Comparison of ENCODE assay signal across 13 mouse cellular contexts in the genomic region with DNA sequence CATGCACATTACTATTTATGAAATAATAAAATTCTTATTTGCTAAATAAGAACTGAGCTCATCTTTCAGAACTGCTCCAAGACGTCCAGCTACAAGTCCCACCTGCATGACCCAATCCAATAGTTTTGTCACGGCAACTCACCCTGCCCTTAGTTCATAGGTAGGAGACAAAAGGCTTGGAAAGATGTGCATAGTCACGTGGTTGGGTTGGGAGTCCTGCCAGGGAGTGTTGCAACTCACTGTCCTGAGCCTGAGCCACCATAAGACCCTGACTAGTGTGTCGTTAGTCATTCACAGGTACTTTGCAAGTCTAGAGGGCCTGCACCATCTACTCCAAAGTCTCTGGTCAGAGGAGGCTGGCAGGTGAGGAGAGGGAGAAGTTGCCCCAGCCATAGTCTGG. TPM values are rescaled to one million over a fixed set of nuclear protein-coding genes. Genes with fewer than 3 reads are reported as not detected.
DNase-seq lines count a peak whose midpoint lies in the region; ATAC-seq and TF ChIP-seq lines count a peak whose summit lies in the region.
"Had no signal": no experiment of that assay in that cellular context is flagged by ENCODE, and none has a peak within 500 bp of the region (broad histone marks: within the 10 kb centered on the region; RNA-seq: fewer than 3 reads in every experiment).

No protein-coding gene starts in this region.

- H3K27ac ChIP-seq in kidney, adult 2 months (ENCODE audit: insufficient read depth, low read depth, low read length): no peak overlapping the region
- H3K27ac ChIP-seq: heart, embryonic 15.5 days had no signal

- no peak for ATAC-seq in erythroid progenitor cell, adult 5-6 weeks (replicated peaks; ENCODE audit: low FRiP score, poor library complexity, severe bottlenecking)
- ATAC-seq: forebrain, postnatal 0 days had no signal

- TF ChIP-seq CTCF in kidney, adult 2 months (conservative IDR thresholded peaks at IDR 0.05; ENCODE audit: insufficient read depth, insufficient read length, low read depth, low read length): no peak

- no peak for TF ChIP-seq POLR2A in kidney, adult 2 months (IDR thresholded peaks at IDR 0.05; ENCODE audit: low read depth, low read length)

- peak; percentile 47 for DNase-seq in adrenal gland, postnatal 10 days
- no peak for DNase-seq in adrenal gland, adult 18-20 months (ENCODE audit: low spot score in 2 of 2)
- peak; percentile 32 for DNase-seq in kidney, adult 2 months
- DNase-seq in kidney, adult 9 months: no peak
- DNase-seq in urinary bladder, postnatal 14 days (ENCODE audit: low spot score): peak; percentile 25
- DNase-seq in urinary bladder, postnatal 25 days (ENCODE audit: low spot score): no peak
- DNase-seq in layer of hippocampus, adult 11-12 months (ENCODE audit: low spot score): no peak
- DNase-seq: cerebellum, adult 18-20 months; forebrain, postnatal 0 days; layer of hippocampus, postnatal 36 days had no signal

- H3K27me3 ChIP-seq in kidney, adult 2 months (replicated peaks; ENCODE audit: control insufficient read depth, insufficient read depth, low read length): no peaks in the 10 kb centered on the region
- H3K27me3 ChIP-seq: heart, embryonic 15.5 days had no signal

- no peaks in the 10 kb centered on the region for H3K36me3 ChIP-seq in kidney, adult 2 months (ENCODE audit: control insufficient read depth, insufficient read depth, low read length)
- H3K36me3 ChIP-seq: heart, embryonic 15.5 days had no signal

- H3K4me3 ChIP-seq in kidney, adult 2 months (ENCODE audit: insufficient read depth, low read depth, low read length): no peak overlapping the region
- H3K4me3 ChIP-seq: heart, embryonic 15.5 days had no signal

- H3K4me1 ChIP-seq in kidney, adult 2 months (ENCODE audit: control insufficient read depth, insufficient read depth, low read length): no peaks in the 10 kb centered on the region

- WGBS in kidney, adult 2 months: 62% methylated on average over 4 of the region's 4 CpGs

RNA-seq across cellular contexts. Expression of a gene that starts 38.6 kb away (rescaled TPM):
- total RNA-seq in adrenal gland, postnatal 10 days (2021): 1 to 10 TPM; 2.8 to 3.0 TPM
- 1 to 10 TPM; 1.4 to 1.8 TPM for total RNA-seq in adrenal gland, adult 18-20 months (2021)
- 1.2 and 1.3 TPM in 2 replicates for polyA plus RNA-seq in kidney, adult 2 months (2012; rRNA removed)
- not detected in 2 replicates for total RNA-seq in erythroid progenitor cell, adult 5-6 weeks (2015; ENCODE audit: low replicate concordance)
- total RNA-seq in erythroid progenitor cell, adult 5-6 weeks (2017; ENCODE audit: low replicate concordance): not detected in 2 replicates
- total RNA-seq: neutrophil, adult 5-6 weeks had no signal

RNA-seq across cellular contexts. Expression of a gene that starts 51.5 kb away (rescaled TPM):
- total RNA-seq in adrenal gland, postnatal 10 days (2021): 1 to 10 TPM; 3.0 to 3.8 TPM
- total RNA-seq in adrenal gland, adult 18-20 months (2021): under 1 TPM; 0.63 to 0.67 TPM
- 0.22 and 0.25 TPM in 2 replicates for polyA plus RNA-seq in kidney, adult 2 months (2012; rRNA removed)
- 15.1 and 22.0 TPM in 2 replicates for total RNA-seq in erythroid progenitor cell, adult 5-6 weeks (2015; ENCODE audit: low replicate concordance)
- 26.8 and 31.5 TPM in 2 replicates for total RNA-seq in erythroid progenitor cell, adult 5-6 weeks (2017; ENCODE audit: low replicate concordance)

RNA-seq across cellular contexts. Expression of a gene that starts 51.5 kb away (rescaled TPM):
- 10 to 100 TPM; 25.0 to 36.8 TPM for total RNA-seq in adrenal gland, postnatal 10 days (2021)
- total RNA-seq in adrenal gland, adult 18-20 months (2021): 10 to 100 TPM; 27.4 to 31.8 TPM
- 18.0 and 20.2 TPM in 2 replicates for polyA plus RNA-seq in kidney, adult 2 months (2012; rRNA removed)
- 45.4 and 51.1 TPM in 2 replicates for total RNA-seq in erythroid progenitor cell, adult 5-6 weeks (2015; ENCODE audit: low replicate concordance)
- total RNA-seq in erythroid progenitor cell, adult 5-6 weeks (2017; ENCODE audit: low replicate concordance): 74.1 and 124 TPM in 2 replicates

Comparison
In these comparisons a context has a peak if more than half of its experiments do, and no peak if none do; other contexts are left out.
1. DNase-seq: peak in adrenal gland, postnatal 10 days (single experiment), kidney, adult 2 months (single experiment) and urinary bladder, postnatal 14 days (single experiment); none in adrenal gland, adult 18-20 months (0 of 2), kidney, adult 9 months (single experiment), urinary bladder, postnatal 25 days (single experiment) and layer of hippocampus, adult 11-12 months (single experiment).